Mouse (Mus musculus) small intestine, adult 2 months (tissue): ENCODE data around the gene Lrp5.
A peak's percentile ranks its signal among the peaks of the same experiment; 100 is the strongest.

ENCODE experiments used
- CTCF ChIP-seq: fragments of 200-500 bp; IDR thresholded peaks from 2 replicates; pipeline ENCODE4 v1.5.1; 2012; ENCODE audit warnings: low read depth, mild to moderate bottlenecking, control low read depth, inconsistent platforms, low read length, moderate library complexity, mixed read lengths; ENCODE audit not compliant: insufficient replicate concordance, insufficient read length; ENCODE audit errors: extremely low read depth
- POLR2A ChIP-seq: fragments of 200-500 bp; IDR thresholded peaks from 2 replicates; pipeline ENCODE4 v1.6.1; 2012; ENCODE audit warnings: low read depth, mild to moderate bottlenecking, control low read depth, inconsistent platforms, low read length, moderate library complexity

DNA sequence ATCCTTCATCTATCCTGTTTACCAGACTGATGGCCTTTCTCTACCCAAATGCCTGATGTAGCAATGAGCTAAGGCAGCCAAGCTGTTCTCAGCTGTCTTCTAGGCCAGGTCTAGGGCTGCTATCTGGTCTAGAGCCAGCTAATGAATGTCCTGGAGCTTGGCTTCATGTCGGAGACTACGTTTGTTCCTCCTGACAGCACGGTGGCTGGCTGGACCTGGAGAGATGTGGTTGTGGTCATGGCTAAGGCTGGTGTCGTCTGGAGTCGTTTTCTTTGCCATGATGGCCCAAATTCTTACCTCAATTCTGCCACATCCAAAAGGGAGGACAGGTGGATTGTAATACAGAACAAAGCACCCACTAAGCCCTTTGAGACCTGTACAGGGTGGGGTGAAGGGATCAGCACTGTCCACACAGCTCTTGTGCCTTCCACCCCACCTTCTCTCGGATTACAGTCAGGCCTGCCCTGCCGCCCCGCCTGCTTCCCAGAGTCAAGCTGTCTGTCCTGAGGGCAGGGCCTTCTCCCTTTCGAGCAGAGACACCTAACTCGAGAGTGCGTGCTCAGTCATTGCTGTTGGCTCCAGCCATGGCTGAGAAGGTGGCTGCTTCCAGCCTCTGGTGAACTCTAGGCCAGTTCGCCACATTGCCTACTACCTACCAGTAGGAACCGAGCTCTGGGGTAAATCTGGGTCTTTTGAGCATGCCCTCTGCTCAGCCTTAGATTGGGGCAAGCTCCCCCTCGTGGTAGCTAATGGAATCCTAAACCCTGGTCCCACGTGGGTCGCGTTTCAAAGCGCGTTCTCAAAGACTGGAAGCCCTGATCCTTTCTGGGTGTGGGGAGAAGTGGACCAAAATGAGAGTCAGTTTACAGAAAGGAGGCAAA lies 32.4 kb upstream of the Lrp5 start:
- TF ChIP-seq CTCF (peak; percentile 62; the same call in 1 of the 2 replicates), POLR2A (no peak)
